Mouse (Mus musculus) brain, embryonic 14.5 days (tissue): ENCODE results near the gene Angptl1.

Experiments used
- CTCF ChIP-seq: fragments of 200-500 bp; IDR thresholded peaks from 2 replicates; pipeline ENCODE4 v1.5.1; 2012; ENCODE audit warnings: inconsistent platforms, mild to moderate bottlenecking, moderate library complexity, borderline replicate concordance; ENCODE audit not compliant: insufficient read depth, insufficient read length; ENCODE audit errors: extremely low read depth
- POLR2A ChIP-seq: fragments of 200-500 bp; IDR thresholded peaks from 2 replicates; pipeline ENCODE4 v1.6.1; 2012; ENCODE audit warnings: mild to moderate bottlenecking, inconsistent platforms, borderline replicate concordance; ENCODE audit not compliant: poor library complexity, insufficient read depth, insufficient read length, severe bottlenecking; ENCODE audit errors: extremely low read depth

- TF ChIP-seq POLR2A (no peak), CTCF (no peak)
These were observed 19.1 kb upstream of the Angptl1 start for GRCm38 (mm10) chr1:156819236-156819635.
